Mouse (Mus musculus) left cerebral cortex, adult 9 months (tissue): ENCODE measurements around the gene Pde10a.

Experiments used
- DNase-seq, 2 experiments: peaks; one replicate each; pipeline ENCODE4 v3.0.0; 2022; ENCODE audit warnings: low spot score in 2 of 2

The Pde10a gene

DNA sequence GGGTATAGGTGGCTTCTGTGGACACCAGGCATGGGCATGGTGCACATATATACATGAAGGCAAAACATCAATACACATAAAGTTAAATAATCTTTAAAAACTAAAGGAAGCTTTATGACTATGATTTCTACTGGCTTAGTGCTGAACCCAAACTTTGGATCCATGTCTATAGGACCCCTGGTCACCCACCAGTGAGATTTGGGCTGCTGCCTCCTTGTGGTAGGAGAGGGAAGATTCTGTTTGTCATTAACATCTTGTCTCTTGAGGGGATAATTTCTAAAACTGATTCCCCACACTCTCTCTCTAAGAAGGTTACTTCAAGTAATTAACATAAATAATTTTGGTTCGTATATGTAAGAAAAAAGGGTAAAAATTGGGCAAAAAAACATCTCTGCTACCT lies 220.2 kb downstream of the Pde10a start:
- DNase-seq, result no peak

GRCm38 (mm10) chr17:8749426-8749825 lies 224.3 kb downstream of the Pde10a start:
- no peak for DNase-seq

- DNase-seq, result no peak
Measured at GRCm38 (mm10) chr17:8757576-8757975, 232.4 kb downstream of the Pde10a start.

GRCm38 (mm10) chr17:8763248-8763647 lies 238.1 kb downstream of the Pde10a start:
- peak in 1 of 2 experiments; percentile 35 for DNase-seq

DNA sequence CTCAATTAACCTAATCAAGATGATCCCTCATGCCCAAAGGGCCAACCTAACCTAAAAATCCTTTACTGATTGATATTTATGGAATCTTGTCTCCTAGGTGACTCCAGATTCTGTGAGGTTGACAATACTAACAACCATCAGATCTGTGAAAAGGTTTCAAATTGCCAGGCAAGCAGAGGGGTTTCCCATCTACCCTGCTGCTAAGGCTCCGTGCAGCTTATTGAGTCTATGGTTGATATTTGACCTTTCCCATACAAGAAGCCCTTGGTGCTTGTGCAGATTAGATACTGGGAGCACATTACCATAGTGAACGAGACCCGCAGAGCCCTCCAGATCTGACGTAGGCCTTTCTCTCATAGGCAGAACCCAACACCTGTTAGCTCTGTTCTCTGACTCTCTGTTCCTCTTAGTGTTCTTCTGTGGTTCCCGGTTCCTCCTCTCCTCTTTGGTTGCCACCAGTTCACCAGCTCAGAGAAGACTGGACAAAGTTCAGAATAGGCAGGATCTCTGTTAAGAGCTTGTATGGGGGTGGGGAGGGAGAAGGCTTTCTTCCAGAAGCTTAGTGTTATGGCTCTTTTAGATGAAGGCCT lies 240.9 kb downstream of the Pde10a start:
- DNase-seq, result no peak

DNA sequence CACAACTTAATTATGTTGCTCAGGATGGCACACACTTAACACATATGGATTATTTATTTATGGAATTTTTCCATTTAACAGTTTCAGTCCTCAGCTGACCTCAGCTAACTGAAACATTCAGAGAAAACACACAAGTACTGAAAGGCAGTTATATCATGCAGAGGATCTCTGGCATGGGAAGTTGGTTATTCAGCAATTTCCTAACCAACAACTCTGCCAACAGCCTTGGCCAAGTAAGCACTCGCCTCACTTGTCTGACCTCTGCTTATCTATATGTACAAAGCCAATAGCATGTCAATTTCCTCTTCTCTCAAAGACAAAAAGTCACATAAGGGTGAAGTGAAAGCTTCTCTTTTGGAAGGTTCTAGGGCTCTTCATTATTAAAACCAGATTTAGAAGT lies 244.0 kb downstream of the Pde10a start:
- no peak for DNase-seq

GRCm38 (mm10) chr17:8773391-8773790 lies 248.2 kb downstream of the Pde10a start:
- DNase-seq, result peak in 1 of 2 experiments; percentile 49

DNA sequence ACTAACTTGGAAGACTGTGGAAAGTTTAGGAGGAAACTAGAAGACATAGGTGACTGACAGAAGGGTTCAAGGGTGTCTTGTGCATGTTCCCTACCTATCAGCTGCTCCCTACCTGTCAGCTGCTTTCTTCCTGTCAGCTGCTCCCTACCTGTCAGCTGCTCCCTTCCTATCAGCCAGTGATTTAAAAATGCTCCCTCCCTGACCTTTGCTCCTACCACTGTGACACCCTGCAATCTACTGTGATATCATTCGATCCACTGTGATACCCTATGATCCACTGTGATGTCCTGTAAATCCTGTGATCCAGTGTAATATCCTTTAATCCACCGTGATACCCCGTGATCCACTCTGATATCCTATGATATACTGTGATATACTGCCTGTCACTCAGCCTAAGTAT lies 249.1 kb downstream of the Pde10a start:
- DNase-seq, result no peak

GRCm38 (mm10) chr17:8775571-8776161 lies 250.5 kb downstream of the Pde10a start:
- no peak for DNase-seq

DNA sequence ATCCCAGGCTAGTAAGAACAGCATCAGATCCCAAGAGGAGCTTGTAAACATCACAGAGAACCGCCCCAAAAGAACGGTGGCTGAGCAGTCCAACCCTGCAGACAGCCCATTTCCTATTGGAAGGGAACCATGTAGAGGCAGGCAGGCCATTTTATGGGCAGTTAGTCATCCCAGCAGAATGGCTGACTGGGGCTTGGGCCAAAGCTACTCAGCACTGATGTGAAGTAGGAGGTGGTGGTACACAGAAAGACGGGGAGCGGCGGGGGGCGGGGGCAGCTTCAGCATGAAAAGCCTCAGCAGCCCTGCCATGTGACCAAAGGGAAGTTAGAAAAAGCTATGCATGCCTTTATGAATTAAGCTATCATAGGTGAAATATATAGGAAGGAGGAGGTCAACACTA lies 252.5 kb downstream of the Pde10a start:
- DNase-seq, result peak in 1 of 2 experiments; percentile 44

- peak in 1 of 2 experiments; percentile 7 for DNase-seq
Measured at GRCm38 (mm10) chr17:8778839-8779238, 253.7 kb downstream of the Pde10a start.

DNA sequence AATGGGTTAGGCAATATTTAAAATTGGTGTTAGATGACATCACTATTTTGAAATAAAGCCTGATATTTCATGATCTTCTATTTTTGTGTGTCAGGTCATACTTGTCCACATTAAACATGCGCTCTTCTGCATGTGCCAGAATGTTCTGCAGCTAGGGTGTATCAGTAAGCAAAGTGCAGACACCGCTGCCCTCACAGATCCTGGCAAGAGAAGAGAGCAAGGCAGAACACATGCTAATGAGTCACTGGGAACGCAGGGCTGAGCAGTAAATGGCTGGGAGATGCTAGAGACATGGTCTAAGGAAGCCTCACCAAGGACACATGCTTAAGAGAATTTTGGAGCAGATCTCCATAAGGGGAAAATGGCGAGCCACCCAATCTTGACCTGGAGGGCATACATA lies 255.3 kb downstream of the Pde10a start:
- no peak for DNase-seq

GRCm38 (mm10) chr17:8781040-8781439 lies 255.9 kb downstream of the Pde10a start:
- no peak for DNase-seq

DNA sequence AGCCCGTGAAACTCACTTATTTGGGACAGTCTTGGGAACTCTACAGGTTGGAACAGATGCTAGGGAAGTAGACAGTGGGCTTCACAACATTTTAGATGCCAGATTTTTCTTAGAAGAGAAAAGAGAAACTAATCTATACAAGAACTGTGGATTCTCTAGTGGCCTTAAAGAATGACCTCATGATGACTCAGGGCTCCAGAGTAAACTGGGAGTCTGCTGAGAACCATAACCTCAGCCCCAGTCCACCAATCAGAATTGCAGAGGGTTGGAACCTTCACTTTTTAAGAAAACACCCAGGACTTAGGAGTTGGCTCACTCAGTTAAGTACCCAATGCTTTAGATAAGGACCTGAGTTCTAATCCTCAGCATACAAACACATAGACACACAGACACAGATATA lies 256.4 kb downstream of the Pde10a start:
- no peak for DNase-seq

DNA sequence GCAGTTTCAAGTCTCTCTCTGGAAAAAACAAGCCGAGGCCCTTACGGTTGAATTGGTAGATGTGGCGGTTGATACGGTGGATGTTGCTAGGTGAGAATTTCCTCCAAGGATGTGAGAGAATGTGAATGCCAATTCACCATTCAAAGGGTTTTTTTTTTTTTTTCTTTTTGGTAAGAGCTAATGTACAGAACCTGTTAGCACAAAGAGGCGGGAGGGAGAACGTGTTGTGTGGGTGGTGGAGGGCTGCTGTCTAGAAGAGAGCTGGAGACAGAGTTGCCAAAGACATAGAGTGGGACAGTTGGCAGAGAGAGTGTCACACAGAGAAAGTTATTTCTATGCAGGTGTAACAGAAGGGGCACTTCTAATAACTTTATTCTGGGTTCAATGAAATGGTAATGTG lies 260.7 kb downstream of the Pde10a start:
- DNase-seq, result peak in 1 of 2 experiments; percentile 66

- DNase-seq, result no peak
Measured at GRCm38 (mm10) chr17:8786484-8786883, 261.3 kb downstream of the Pde10a start.

DNA sequence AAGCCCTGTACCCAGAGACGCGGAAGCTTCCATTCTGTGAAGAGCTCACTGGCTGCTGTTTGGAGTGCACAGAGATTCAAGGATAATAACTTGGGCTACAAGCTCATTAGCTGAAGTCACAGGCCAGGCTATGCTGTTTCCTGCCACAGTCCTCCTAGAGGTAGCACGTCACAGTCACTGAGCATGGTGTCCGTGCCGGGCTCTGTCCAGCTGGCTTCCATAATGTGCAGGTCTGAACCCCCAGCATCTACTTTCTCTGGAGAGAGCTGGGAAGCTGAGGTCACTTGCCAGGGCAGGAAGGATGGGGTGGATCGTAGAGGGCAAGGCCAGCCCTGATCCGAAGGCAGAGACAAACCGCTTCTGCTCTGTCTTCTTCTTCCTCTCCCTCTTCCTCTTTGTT lies 262.6 kb downstream of the Pde10a start:
- DNase-seq, result no peak

GRCm38 (mm10) chr17:8791561-8791960 lies 266.4 kb downstream of the Pde10a start:
- no peak for DNase-seq

- no peak for DNase-seq
Measured at GRCm38 (mm10) chr17:8792611-8793010, 267.4 kb downstream of the Pde10a start.

GRCm38 (mm10) chr17:8797624-8798023 lies 272.5 kb downstream of the Pde10a start:
- no peak for DNase-seq

DNA sequence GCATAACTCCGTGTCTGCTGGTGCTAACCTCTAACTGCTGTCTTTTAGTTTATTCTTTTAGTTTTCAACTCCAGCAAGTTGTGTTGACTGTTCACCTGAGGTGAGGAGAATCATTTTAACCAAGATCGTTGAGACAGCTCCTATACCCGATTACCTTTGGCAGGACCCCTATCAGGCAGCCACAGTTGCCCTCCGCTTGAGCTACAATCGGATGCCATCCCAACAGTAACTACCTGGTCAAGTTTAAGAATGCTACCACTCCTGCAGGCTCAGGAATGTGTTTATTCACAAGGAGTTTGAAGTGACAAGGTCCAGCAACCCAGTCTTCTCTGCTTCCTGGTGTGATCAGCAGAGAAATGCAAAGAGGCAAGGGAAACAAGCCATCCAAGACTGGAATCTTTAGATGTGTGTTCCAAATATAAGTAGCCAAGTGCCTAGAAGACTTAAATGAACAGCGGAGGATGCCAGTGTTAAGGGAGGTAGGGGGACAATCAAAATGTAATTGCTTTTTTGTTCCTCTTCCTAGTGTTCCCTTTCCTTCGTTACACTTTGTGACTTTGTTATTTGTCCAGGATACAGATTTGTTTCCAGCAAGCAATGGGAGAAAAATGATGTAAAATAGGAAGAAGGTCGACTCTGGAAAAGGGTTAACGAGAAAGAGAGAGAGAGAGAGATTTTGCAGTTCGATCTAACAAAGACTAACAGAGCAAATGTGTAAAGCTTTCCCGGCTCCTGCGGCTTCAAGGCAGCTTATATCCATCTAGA lies 273.5 kb downstream of the Pde10a start:
- no peak for DNase-seq

DNA sequence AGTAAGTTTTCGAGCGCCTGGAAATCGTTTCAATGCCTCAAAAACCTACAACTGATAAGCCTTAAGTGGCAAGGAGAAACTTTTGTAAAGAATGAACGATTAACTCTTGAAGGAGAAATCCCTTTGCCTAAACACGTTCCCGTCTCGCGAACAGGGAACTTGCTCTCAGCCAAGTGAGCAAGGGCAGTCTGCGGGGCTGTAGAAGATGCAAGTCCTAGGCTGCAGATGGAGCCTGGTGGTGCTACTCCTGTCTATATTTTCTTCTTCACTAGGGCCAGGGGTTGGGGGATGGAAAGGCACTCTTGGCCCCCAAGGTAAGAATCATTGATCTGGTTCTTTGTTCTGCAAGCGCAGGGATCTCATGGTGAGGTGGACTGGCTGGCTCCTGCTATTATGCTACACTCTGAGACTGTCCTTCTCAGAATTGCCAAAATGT lies 274.1 kb downstream of the Pde10a start:
- DNase-seq, result no peak

GRCm38 (mm10) chr17:8799914-8800420 lies 274.8 kb downstream of the Pde10a start:
- DNase-seq, result no peak
